Mouse (Mus musculus) frontal cortex, adult 2 months (tissue): ENCODE data around the gene Ttpal. TPM values are rescaled to one million over a fixed set of nuclear protein-coding genes. Genes with fewer than 3 reads are reported as not detected.
"Not testable (repeated sequence)": the region's sequence is repeated elsewhere in the genome, so short reads cannot be mapped to it uniquely, and the experiment has no call there.

Experiments used
- DNase-seq, 2 experiments: peaks; one replicate each; pipeline ENCODE4 v3.0.0; 2022; ENCODE audit warnings: low spot score in 1 of 2; ENCODE audit errors: extremely low spot score in 1 of 2
- polyA plus RNA-seq: library from polyadenylated mRNA; depleted of rRNA; stranded (reverse); fragments of >200 nt; gene quantifications from 2 replicates; pipeline ENCODE4 v1.2.3, GENCODE M21; 2012

Gene Ttpal
- polyA plus RNA-seq, 1 experiment: 47.2 TPM

DNA sequence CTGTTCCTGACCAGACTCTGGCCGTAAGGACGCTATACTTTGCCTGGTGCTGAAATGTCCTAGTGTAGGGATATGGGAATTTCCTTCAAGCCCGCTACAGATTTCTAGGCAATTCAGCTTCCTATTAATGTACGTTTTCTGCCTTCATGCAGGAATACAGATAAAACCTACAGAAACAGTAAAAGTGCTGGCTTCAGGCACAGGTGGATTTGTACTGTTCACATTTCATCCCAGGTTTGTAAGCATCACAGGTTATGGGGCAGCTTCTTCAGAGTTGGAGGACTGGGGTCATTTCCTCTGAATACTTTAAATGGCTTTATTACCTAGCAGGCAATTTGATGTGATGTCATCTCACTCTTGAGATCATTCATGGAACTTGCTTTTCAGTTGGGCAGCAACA is 15.8 kb downstream of the Ttpal start:
- DNase-seq: no peak

- DNase-seq: no peak
Observed at GRCm38 (mm10) chr2:163620451-163620850, 18.3 kb downstream of the Ttpal start.

- DNase-seq: not testable (repeated sequence)
Observed at GRCm38 (mm10) chr2:163621401-163621800, 19.3 kb downstream of the Ttpal start.

DNA sequence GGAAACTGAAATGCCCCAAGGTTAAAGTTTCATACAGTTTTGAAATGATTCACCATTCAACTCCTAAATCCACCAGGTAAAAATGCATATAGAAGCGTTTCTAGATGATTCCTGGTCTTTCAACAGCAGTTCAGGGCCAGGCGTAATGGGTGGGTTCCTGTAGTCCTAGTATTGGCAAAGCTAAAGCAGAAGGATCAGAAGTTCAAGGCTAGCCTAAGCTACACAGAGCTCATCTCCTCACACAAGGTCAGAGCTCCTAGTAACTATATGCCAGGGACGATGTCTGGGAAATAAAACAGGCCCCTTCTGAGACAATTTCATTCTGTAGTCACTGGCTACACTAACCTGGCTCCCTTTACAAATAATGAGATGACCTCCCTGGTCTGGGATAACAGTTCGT is 29.1 kb downstream of the Ttpal start:
- DNase-seq: no peak

- no peak for DNase-seq
Observed at GRCm38 (mm10) chr2:163631715-163632114, 29.6 kb downstream of the Ttpal start.

DNA sequence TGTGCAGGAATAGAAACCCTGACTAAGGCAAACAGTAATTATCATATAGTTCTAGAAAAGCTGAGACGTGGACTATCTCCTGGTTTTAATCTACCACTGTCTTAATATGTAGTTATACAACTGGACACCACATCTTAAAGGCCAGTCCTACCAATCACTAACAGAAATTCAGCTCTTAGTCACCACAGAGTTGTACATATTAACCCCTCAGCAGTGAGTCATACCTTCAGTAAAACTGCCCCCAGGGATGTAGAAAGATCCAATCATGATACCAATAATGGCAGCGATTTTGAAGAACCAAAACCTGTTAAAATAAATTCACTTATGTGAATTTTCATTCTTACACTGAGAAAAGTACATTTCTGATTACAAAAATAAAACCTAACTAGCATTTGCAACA is 32.1 kb downstream of the Ttpal start:
- DNase-seq: no peak

DNA sequence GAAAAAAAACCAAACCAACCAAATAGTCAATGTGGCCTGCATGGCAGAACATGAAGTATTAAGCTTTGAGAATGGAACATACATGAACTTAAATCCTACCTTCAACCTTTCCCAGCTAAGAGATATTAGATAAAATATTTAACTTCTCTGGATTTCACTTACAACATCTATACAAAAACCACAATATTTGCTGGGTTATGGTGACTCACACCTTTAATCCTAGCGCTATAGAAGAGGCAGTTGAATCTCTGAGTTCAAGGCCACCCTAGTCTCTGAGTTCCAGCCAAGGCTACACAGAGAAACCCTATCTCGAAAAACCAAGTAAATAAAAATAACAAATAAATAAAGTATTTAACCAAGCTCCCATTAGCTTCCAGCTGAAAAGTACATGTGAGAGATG is 33.9 kb downstream of the Ttpal start:
- no peak for DNase-seq

DNA sequence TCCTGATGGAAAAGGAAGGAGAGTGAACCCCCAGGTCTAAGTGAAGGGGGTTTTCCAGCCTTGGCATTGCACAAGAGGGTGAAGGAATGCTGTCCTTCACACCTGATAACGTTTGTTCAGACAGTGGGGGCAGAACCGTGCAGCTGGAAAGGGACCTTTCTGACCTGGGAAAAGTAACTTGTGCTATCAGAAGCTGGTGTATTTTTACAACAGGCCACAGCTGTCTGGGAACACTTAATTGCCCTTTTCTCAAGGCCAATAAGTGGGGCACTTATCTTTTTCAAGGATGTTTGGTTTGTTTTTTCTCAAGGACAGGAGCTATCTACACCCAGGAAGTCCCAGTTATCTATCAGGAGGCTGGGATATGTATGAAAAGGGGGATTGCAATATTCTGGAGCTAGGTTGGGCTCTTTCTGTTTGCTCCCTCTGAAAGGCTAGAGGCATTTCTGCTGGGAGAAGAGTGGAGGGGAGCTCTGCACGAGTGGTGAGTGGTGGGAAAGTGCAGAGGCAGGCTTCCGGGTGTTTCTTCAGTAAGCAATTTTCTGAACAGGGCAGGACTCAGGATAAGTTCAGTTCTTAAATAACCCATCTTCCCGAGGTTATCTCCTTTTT is 35.6 kb downstream of the Ttpal start:
- DNase-seq: no peak

DNA sequence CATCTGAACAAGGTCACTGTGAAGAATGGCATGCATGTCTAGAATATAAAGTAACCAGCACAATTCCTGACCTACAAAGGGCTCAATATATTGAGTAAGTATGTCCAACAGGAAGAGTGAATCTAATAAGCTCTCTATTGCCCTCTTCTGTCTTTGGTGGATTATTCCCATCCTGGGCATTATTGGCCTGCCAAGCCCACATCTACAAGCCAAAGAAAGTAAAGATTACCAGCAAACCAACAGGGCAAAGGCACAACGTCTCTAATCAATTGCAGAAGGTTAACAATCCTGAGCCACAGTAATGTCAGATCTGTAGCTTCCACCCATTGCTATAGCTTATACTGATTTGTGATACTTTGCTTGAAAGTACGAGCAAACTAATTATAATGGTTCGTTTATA is 38.4 kb downstream of the Ttpal start:
- DNase-seq: no peak

GRCm38 (mm10) chr2:163641681-163642080 is 39.6 kb downstream of the Ttpal start:
- DNase-seq: no peak

DNA sequence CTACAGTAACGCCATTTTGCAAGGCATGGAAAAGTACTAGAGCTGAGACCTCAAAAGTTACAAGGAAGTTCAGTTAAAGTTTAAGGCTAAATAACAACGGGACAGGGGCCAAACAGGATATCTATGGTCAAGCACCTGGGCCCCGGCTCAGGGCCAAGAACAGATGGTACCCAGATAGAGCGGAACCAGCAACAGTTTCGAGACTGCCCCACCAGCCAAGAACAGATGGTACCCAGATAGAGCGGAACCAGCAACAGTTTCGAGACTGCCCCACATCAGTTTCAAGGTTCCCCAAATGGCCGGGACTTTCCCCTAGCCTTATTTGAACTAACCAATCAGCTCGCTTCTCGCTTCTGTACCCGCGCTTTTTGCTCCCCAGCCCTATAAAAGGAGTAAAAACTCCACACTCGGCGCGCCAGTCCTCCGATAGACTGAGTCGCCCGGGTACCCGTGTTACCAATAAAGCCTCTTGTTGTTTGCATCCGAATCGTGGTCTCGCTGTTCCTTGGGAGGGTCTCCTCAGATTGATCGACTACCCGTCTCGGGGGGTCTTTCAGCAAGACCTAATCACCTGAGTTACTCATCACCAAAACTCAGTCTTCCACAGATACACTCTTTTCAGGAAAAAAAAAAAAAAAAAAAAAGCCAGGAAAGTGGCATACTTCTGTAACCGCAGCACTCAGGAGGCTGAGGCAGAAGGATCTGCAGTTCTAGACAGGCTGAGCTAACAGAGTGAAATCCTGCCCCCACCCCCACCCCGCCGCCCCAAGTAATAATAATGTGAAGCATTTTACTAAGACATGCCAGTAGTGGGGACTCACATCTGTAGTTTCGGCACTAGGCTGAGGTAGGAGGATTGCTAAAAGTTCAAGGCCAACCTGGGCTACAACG is 40.8 kb downstream of the Ttpal start:
- no peak for DNase-seq

GRCm38 (mm10) chr2:163643576-163643971 is 41.5 kb downstream of the Ttpal start:
- no peak for DNase-seq

DNA sequence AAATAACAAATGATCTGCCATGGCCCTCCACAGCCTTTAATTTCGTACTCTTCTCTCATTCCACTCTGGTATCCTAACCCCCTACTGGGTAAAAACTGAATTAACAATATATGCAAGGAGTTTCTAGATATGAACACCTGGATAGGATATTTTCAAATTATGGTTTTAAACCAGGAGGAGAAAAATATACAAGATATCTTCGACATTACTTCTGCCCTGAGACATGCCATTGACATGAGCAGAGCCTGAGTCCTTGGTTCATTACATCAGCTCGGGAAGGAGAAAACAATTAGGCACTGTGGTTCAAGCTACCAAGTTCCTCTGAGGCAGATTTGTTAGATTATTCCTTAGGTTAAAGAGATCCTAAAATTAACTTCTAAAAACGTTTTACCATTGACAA is 41.9 kb downstream of the Ttpal start:
- DNase-seq: no peak

GRCm38 (mm10) chr2:163644575-163645385 is 42.7 kb downstream of the Ttpal start, which contains the start of gene Serinc3:
Gene Serinc3 (minus strand): TSS chr2:163645131.
- DNase-seq: peak; percentile 95 to 99

- no peak for DNase-seq
Observed at GRCm38 (mm10) chr2:163645700-163646460, 43.8 kb downstream of the Ttpal start.

DNA sequence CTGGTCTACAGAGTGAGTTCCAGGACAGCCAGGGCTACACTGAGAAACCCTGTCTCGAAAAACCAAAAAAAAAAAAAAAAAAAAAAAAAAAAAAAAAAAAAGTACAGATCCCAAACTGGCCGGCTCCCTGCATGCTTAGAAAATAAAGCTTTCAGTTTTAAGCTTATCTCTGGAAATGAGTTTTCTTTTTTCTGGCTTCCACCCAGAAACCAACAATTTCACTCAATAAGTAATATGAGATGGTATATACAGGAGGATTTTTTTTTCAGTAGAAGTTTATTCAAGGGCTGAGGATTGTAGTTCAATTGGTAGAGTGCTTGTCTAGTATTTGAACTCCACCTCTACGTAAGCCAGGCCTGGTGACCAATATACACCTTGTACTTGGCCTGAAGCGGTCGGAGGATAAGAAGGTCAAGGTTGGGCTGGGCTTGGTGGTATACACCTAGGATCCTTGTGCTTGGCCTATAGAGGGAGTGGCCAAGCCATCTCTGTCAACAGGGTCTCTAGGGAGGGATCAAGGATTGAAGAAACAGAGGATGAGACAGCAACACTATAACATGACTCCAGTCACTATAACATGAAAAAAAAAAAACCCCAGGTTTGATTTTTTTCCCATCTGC is 44.5 kb downstream of the Ttpal start:
- no peak for DNase-seq

DNA sequence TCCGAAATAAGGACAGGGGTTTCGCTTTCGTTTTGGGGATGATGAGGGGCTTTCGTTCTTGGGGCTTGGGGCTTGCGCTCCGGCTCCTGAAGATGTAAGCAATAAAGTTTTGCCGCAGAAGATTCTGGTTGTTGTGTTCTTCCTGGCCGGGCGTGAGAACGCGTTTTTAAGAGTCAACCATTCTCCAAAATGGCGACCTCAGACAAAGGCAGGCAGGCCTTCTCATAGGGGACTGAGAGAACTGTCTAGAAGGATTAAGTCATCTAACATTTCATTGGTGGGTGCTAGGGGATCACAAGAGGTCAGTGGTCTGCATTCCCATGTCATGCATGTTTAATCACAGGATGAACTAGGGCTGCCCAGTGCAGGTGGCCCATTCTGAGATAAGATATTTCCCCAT is 53.6 kb downstream of the Ttpal start:
- not testable (repeated sequence) for DNase-seq

DNA sequence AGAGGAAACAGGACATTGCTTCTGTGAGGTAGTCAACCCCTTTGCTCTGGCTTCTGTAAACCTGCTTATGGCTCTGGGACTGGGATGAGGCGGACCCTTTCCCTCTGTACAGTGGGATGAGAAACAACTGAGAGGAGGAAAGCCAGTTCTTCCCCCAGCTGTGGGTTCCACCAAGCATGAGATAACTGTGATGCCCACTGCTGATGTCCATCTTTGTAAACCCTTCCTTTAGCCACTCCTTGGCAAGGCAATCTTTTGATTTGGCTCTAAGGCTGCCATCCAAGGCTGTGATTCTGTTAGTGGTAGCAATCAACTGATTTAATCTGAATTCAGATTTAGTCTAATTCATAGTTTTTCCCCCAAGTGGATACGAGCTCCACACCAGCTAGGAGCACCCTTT is 55.4 kb downstream of the Ttpal start:
- DNase-seq: no peak

DNA sequence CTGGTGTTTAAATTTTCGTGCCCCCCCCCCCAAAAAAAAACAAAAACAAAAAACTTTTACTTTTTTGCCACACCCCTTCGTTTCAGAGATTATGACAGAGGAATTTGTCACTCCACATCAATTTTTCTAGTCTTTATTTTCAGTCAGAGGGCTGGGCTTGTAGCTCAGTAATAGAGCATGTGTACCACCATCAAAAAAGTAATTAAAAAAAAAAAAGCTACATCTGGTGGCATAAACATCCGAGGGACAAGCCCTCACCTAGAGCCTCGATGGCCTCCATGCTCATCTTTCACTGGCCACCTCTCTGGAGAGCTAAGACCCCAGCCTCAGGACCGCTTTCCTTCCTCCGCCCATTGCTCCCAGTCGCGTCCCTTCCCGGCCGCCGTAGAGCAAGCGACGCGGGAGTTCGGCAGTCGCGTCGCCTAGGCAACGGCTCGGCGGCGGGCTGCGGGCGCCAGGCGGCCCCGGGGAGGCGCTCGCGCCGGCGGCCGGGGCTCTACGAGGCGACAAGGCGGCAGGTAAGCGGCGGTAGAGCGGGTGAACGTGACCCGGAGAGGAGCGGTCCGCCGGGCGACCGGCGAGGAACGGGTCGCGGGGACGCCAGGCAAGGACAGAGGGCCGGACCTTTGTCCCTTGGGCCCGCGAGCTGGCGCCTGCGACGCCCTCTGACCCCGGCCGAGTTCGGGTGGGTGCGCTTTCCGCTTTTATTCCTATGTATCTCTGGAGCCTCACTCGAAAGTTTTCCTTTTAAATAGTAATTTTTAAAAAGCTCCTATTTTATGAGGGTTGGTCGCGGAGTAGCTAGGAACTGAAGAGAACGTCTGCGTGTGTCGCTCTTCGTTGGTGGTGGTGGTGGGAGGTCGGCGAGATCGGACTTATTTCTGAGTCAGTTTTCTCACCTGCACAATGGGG is 56.1 kb downstream of the Ttpal start, which contains the start of gene Pkig:
Gene Pkig (plus strand): TSS at position 412 of the 912 bp plus-strand sequence.
- peak; percentile 52 to 84 for DNase-seq
